Mouse (Mus musculus) embryonic fibroblast, embryonic 13.5 days (primary cell): Measurements from ENCODE around the gene Ccl6. TPM values are rescaled to one million over a fixed set of nuclear protein-coding genes. Genes with fewer than 3 reads are reported as not detected.

Experiments used
- H3K27ac ChIP-seq: 2 replicates; pipeline ENCODE4 v1.5.1; 2012; ENCODE audit warnings: low read length, control low read depth, inconsistent platforms; ENCODE audit not compliant: insufficient read depth
- H3K4me1 ChIP-seq: 2 replicates; pipeline ENCODE4 v1.6.1; 2011; ENCODE audit warnings: low read length; ENCODE audit not compliant: control insufficient read depth, insufficient read depth
- H3K4me3 ChIP-seq: 2 replicates; pipeline ENCODE4 v1.5.1; 2011; ENCODE audit warnings: mild to moderate bottlenecking, control low read depth, low read length; ENCODE audit not compliant: insufficient read depth
- CTCF ChIP-seq: IDR thresholded peaks from 2 replicates; pipeline ENCODE4 v1.5.1; 2011; ENCODE audit warnings: mild to moderate bottlenecking, control low read depth, low read length, moderate library complexity, borderline replicate concordance; ENCODE audit not compliant: insufficient read depth
- POLR2A ChIP-seq: IDR thresholded peaks from 2 replicates; pipeline ENCODE4 v1.6.1; 2011; ENCODE audit warnings: low read depth, mild to moderate bottlenecking, control low read depth, low read length, moderate library complexity
- polyA plus RNA-seq: library from polyadenylated mRNA; stranded (reverse); fragments of >200 nt; gene quantifications from 2 replicates; pipeline ENCODE4 v1.2.4, GENCODE M21; 2011; ENCODE audit warnings: low read depth; ENCODE audit not compliant: missing spikeins, insufficient read length

Gene Ccl6
- polyA plus RNA-seq, 1 experiment, result 0.91 TPM

- no peak overlapping the region; the same call in 1 of the 2 replicates for H3K27ac ChIP-seq
- TF ChIP-seq POLR2A (no peak), CTCF (no peak)
- H3K4me3 ChIP-seq, result no peak overlapping the region
- H3K4me1 ChIP-seq, result no peaks in the 10 kb centered on the region
Measured at GRCm38 (mm10) chr11:83598991-83599390, 6.1 kb upstream of the Ccl6 start.

- Histone ChIP-seq H3K4me1 (no peaks in the 10 kb centered on the region), H3K4me3 (no peak overlapping the region), H3K27ac (no peak overlapping the region)
- no peak for TF ChIP-seq POLR2A
- no peak for TF ChIP-seq CTCF
Measured at GRCm38 (mm10) chr11:83598207-83598837, 5.4 kb upstream of the Ccl6 start.

GRCm38 (mm10) chr11:83597796-83598195 is 4.9 kb upstream of the Ccl6 start:
- Histone ChIP-seq H3K4me1 (no peaks in the 10 kb centered on the region), H3K27ac (no peak overlapping the region), H3K4me3 (no peak overlapping the region)
- TF ChIP-seq POLR2A, result no peak
- TF ChIP-seq CTCF, result no peak

- H3K4me1 ChIP-seq, result no peaks in the 10 kb centered on the region
- TF ChIP-seq CTCF, result no peak
- no peak for TF ChIP-seq POLR2A
- H3K27ac ChIP-seq, result no peak overlapping the region
- no peak overlapping the region for H3K4me3 ChIP-seq
Measured at GRCm38 (mm10) chr11:83595669-83596455, 3.0 kb upstream of the Ccl6 start.

- TF ChIP-seq CTCF, result no peak
- TF ChIP-seq POLR2A, result no peak
- no peak overlapping the region for H3K4me3 ChIP-seq
- no peak overlapping the region for H3K27ac ChIP-seq
- no peaks in the 10 kb centered on the region for H3K4me1 ChIP-seq
Measured at GRCm38 (mm10) chr11:83593453-83593852, 566 bp upstream of the Ccl6 start.

GRCm38 (mm10) chr11:83584232-83584631 is 8.7 kb downstream of the Ccl6 start:
- Histone ChIP-seq H3K4me3 (no peak overlapping the region), H3K27ac (no peak overlapping the region), H3K4me1 (peaks cover 15% of the 10 kb centered on the region)
- TF ChIP-seq POLR2A (no peak), CTCF (no peak)

GRCm38 (mm10) chr11:83583450-83583754 is 9.5 kb downstream of the Ccl6 start:
- H3K4me3 ChIP-seq, result no peak overlapping the region
- TF ChIP-seq CTCF (no peak), POLR2A (no peak)
- H3K27ac ChIP-seq, result peak overlapping the region; percentile 67; the same call in 1 of the 2 replicates
- peaks cover 16% of the 10 kb centered on the region for H3K4me1 ChIP-seq

GRCm38 (mm10) chr11:83582626-83583449 is 10.0 kb downstream of the Ccl6 start:
- peaks cover 20% of the 10 kb centered on the region for H3K4me1 ChIP-seq
- no peak for TF ChIP-seq CTCF
- TF ChIP-seq POLR2A, result no peak

GRCm38 (mm10) chr11:83581626-83582610 is 11.0 kb downstream of the Ccl6 start:
- Histone ChIP-seq H3K27ac (peak overlapping the region; percentile 61; the same call in 1 of the 2 replicates), H3K4me1 (peaks cover 20% of the 10 kb centered on the region), H3K4me3 (no peak overlapping the region)
- no peak for TF ChIP-seq CTCF
- no peak for TF ChIP-seq POLR2A

More at GRCm38 (mm10) chr11:83582626-83583449, 10.0 kb downstream of the Ccl6 start:
- no peak overlapping the region for H3K4me3 ChIP-seq
- peak overlapping the region; percentile 61 for H3K27ac ChIP-seq
